8 mouse cellular contexts compared by ENCODE assay signal in the genomic region with DNA sequence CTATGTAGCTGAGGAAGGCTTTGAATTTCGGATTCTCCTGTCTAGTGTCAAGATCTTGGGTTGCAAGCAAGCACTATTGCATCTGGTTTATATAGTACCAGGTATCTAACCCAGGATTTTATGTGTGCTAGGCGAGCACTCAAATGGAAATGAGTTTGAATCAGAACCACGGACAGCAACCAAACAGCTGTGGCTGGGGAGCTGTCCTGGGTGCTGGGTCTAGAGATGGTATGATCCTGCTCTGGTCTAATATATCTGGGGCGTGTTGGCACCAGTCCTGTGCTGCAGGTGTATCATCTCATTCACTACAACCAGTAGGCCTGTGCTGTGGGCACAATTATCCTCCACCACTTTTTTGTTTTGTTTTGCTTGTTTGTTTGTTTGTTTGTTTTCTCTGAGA.
DNase-seq lines count a peak whose midpoint lies in the region; ATAC-seq lines count a peak whose summit lies in the region.
"Had no signal": no experiment of that assay in that cellular context is flagged by ENCODE, and none has a peak within 500 bp of the region (broad histone marks: within the 10 kb centered on the region; RNA-seq: fewer than 3 reads in every experiment).

No protein-coding gene starts in this region.

- H3K4me1 ChIP-seq in liver, embryonic 12.5 days, result no peaks in the 10 kb centered on the region
- H3K4me1 ChIP-seq in intestine, embryonic 15.5 days (replicated peaks), result no peaks in the 10 kb centered on the region
- H3K4me1 ChIP-seq: embryonic facial prominence, embryonic 15.5 days had no signal

- H3K27me3 ChIP-seq in liver, embryonic 12.5 days (replicated peaks), result peaks cover 27% of the 10 kb centered on the region
- no peaks in the 10 kb centered on the region for H3K27me3 ChIP-seq in intestine, embryonic 15.5 days (replicated peaks)
- H3K27me3 ChIP-seq: embryonic facial prominence, embryonic 15.5 days had no signal

- H3K4me2 ChIP-seq in liver, embryonic 12.5 days, result no peak overlapping the region
- no peak overlapping the region for H3K4me2 ChIP-seq in intestine, embryonic 15.5 days (replicated peaks)
- H3K4me2 ChIP-seq: embryonic facial prominence, embryonic 15.5 days had no signal

- H3K27ac ChIP-seq in liver, embryonic 12.5 days, result no peak overlapping the region
- H3K27ac ChIP-seq in intestine, embryonic 15.5 days, result no peak overlapping the region
- H3K27ac ChIP-seq: embryonic facial prominence, embryonic 15.5 days had no signal

- ATAC-seq in liver, embryonic 12.5 days, result no peak
- ATAC-seq in monocyte, adult 5-6 weeks (replicated peaks; ENCODE audit: insufficient number of reproducible peaks, low FRiP score, low TSS enrichment, poor library complexity, severe bottlenecking), result no peak
- ATAC-seq in intestine, embryonic 15.5 days, result no peak

- H3K9me3 ChIP-seq in liver, embryonic 12.5 days (replicated peaks), result no peaks in the 10 kb centered on the region
- no peaks in the 10 kb centered on the region for H3K9me3 ChIP-seq in intestine, embryonic 15.5 days
- H3K9me3 ChIP-seq: embryonic facial prominence, embryonic 15.5 days had no signal

- no peak overlapping the region for H3K9ac ChIP-seq in liver, embryonic 12.5 days
- H3K9ac ChIP-seq in intestine, embryonic 15.5 days, result no peak overlapping the region
- H3K9ac ChIP-seq: embryonic facial prominence, embryonic 15.5 days had no signal

- peak; percentile 31 for DNase-seq in liver
- peak; percentile 81 for DNase-seq in adipocyte (ENCODE audit: low spot score)
- DNase-seq in hindlimb bud, embryonic 11.5 days (ENCODE audit: extremely low spot score, low read depth, low spot score), result peak; percentile 66
- peak; percentile 62 for DNase-seq in lung, postnatal 36 days

- WGBS in liver, embryonic 12.5 days (ENCODE audit: insufficient replicate concordance), result 14% methylated on average over 4 of the region's 4 CpGs
- 11% methylated on average over 4 of the region's 4 CpGs for WGBS in intestine, embryonic 15.5 days

- H3K36me3 ChIP-seq in liver, embryonic 12.5 days, result no peaks in the 10 kb centered on the region
- H3K36me3 ChIP-seq in intestine, embryonic 15.5 days, result no peaks in the 10 kb centered on the region
- H3K36me3 ChIP-seq: embryonic facial prominence, embryonic 15.5 days had no signal

- no peak overlapping the region for H3K4me3 ChIP-seq in liver, embryonic 12.5 days
- H3K4me3 ChIP-seq in intestine, embryonic 15.5 days (replicated peaks), result no peak overlapping the region
- H3K4me3 ChIP-seq: embryonic facial prominence, embryonic 15.5 days had no signal

Comparison
In these comparisons a context has a peak if more than half of its experiments do, and no peak if none do; other contexts are left out.
1. DNase-seq: peak in every context shown above with its lines; median percentile 81 in adipocyte; 66 in hindlimb bud, embryonic 11.5 days; 62 in lung, postnatal 36 days; 31 in liver.